Mouse (Mus musculus): ENCODE results near the gene Btbd35f24. TPM values are rescaled to one million over a fixed set of nuclear protein-coding genes. Genes with fewer than 3 reads are reported as not detected.
"Not testable (repeated sequence)": the region's sequence is repeated elsewhere in the genome, so short reads cannot be mapped to it uniquely, and the experiment has no call there.

Gene Btbd35f24
- total RNA-seq (2022), result not detected

DNA sequence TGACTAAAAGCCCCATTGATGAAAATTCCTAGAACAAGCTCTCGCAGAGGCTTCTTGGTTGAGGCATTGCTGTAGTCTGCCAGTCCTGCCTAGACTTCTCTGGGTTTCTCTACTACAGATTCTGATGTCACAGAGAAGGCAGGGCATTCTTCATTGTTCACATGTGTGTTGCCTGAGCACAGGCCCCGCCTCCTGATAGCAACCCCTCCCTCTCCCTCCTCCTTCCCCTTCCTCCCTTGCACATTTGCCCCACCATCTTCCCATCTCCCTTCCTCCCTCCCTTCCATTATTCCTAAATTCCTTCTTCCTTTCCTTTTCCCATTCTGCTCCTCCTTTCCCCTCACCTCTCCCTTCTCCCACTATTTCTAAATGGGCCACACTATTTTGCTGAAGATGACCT lies at the start of gene Btbd35f24:
TSS of gene Btbd35f24 (minus strand) at position 101 of the 400 bp plus-strand sequence.
- DNase-seq (ENCODE audit: low spot score in 2 of 2), result not testable (repeated sequence)

Other genes with a start within 250 kb of the Btbd35f24 start
- not detected for gene Btbd35f23, start 119.0 kb downstream of the Btbd35f24 start, total RNA-seq (2022)
- gene Btbd35f11, start 247.9 kb upstream of the Btbd35f24 start, total RNA-seq (2022), result not detected

All from left cerebral cortex, adult 8-10 months (tissue).